Mouse (Mus musculus): ENCODE measurements around the gene Rsf1.

The Rsf1 gene

GRCm38 (mm10) chr7:97631290-97631689, 51.6 kb downstream of the Rsf1 start:
- DNase-seq (ENCODE audit: low spot score in 2 of 2): no peak

GRCm38 (mm10) chr7:97632897-97633296, 53.2 kb downstream of the Rsf1 start:
- no peak for DNase-seq (ENCODE audit: low spot score in 2 of 2)

GRCm38 (mm10) chr7:97645060-97645459, 65.4 kb downstream of the Rsf1 start:
- no peak for DNase-seq (ENCODE audit: low spot score in 2 of 2)

- DNase-seq (ENCODE audit: low spot score in 2 of 2): no peak
Observed at GRCm38 (mm10) chr7:97647656-97648055, 68.0 kb downstream of the Rsf1 start.

GRCm38 (mm10) chr7:97650729-97651128, 71.0 kb downstream of the Rsf1 start:
- no peak for DNase-seq (ENCODE audit: low spot score in 2 of 2)

- no peak for DNase-seq (ENCODE audit: low spot score in 2 of 2)
Observed at GRCm38 (mm10) chr7:97656144-97656543, 76.5 kb downstream of the Rsf1 start.

- DNase-seq (ENCODE audit: low spot score in 2 of 2): no peak
Observed at GRCm38 (mm10) chr7:97661634-97662033, 81.9 kb downstream of the Rsf1 start.

- DNase-seq (ENCODE audit: low spot score in 2 of 2): no peak
Observed at GRCm38 (mm10) chr7:97679239-97679638, 99.5 kb downstream of the Rsf1 start.

GRCm38 (mm10) chr7:97687831-97688230, 108.1 kb downstream of the Rsf1 start:
- no peak for DNase-seq (ENCODE audit: low spot score in 2 of 2)

- DNase-seq (ENCODE audit: low spot score in 2 of 2): no peak
Observed at GRCm38 (mm10) chr7:97695441-97695840, 115.8 kb downstream of the Rsf1 start.

- DNase-seq (ENCODE audit: low spot score in 2 of 2): peak; percentile 27 to 71
Observed at GRCm38 (mm10) chr7:97696133-97696505, 116.4 kb downstream of the Rsf1 start.

GRCm38 (mm10) chr7:97696506-97697254, 117.0 kb downstream of the Rsf1 start, which contains the start of gene Clns1a:
Gene Clns1a (plus strand): TSS chr7:97696634.
- peak; percentile 87 to 93 for DNase-seq (ENCODE audit: low spot score in 2 of 2)

- DNase-seq (ENCODE audit: low spot score in 2 of 2): no peak
Observed at GRCm38 (mm10) chr7:97700173-97700572, 120.5 kb downstream of the Rsf1 start.

GRCm38 (mm10) chr7:97701106-97701505, 121.4 kb downstream of the Rsf1 start:
- DNase-seq (ENCODE audit: low spot score in 2 of 2): no peak

GRCm38 (mm10) chr7:97707123-97707522, 127.4 kb downstream of the Rsf1 start:
- no peak for DNase-seq (ENCODE audit: low spot score in 2 of 2)

GRCm38 (mm10) chr7:97707809-97708208, 128.1 kb downstream of the Rsf1 start:
- no peak for DNase-seq (ENCODE audit: low spot score in 2 of 2)

- no peak for DNase-seq (ENCODE audit: low spot score in 2 of 2)
Observed at GRCm38 (mm10) chr7:97709204-97709603, 129.5 kb downstream of the Rsf1 start.

GRCm38 (mm10) chr7:97714651-97715050, 135.0 kb downstream of the Rsf1 start:
- DNase-seq (ENCODE audit: low spot score in 2 of 2): no peak

- no peak for DNase-seq (ENCODE audit: low spot score in 2 of 2)
Observed at GRCm38 (mm10) chr7:97717326-97717725, 137.6 kb downstream of the Rsf1 start.

- no peak for DNase-seq (ENCODE audit: low spot score in 2 of 2)
Observed at GRCm38 (mm10) chr7:97719078-97719477, 139.4 kb downstream of the Rsf1 start.

GRCm38 (mm10) chr7:97720109-97720508, 140.4 kb downstream of the Rsf1 start:
- DNase-seq (ENCODE audit: low spot score in 2 of 2): no peak

GRCm38 (mm10) chr7:97722278-97722918, 142.7 kb downstream of the Rsf1 start:
- no peak for DNase-seq (ENCODE audit: low spot score in 2 of 2)
